Comparison of ENCODE assay signal across 13 mouse cellular contexts in genomic region chr10:8358286-8359045, GRCm38 (mm10).
A peak's percentile ranks its signal among the peaks of the same experiment; 100 is the strongest.
DNase-seq lines count a peak whose midpoint lies in the region; ATAC-seq lines count a peak whose summit lies in the region.
"Had no signal": no experiment of that assay in that cellular context is flagged by ENCODE, and none has a peak within 500 bp of the region (broad histone marks: within the 10 kb centered on the region; RNA-seq: fewer than 3 reads in every experiment).

No protein-coding gene starts in this region.

- ATAC-seq in megakaryocyte, adult 5-6 weeks (ENCODE audit: poor library complexity, severe bottlenecking): no peak
- ATAC-seq: forebrain, embryonic 13.5 days; intestine, embryonic 16.5 days had no signal

- DNase-seq in adrenal gland, postnatal 14 days: peak; percentile 7
- DNase-seq in adrenal gland, postnatal 4 days (ENCODE audit: low spot score in 2 of 2): no peak
- peak; percentile 11 for DNase-seq in lung, postnatal 25 days (ENCODE audit: low spot score)
- no peak for DNase-seq in lung, postnatal 14 days
- peak; percentile 69 for DNase-seq in 416B (ENCODE audit: low read depth)
- peak; percentile 28 for DNase-seq in fat pad, adult 2 months (ENCODE audit: extremely low read depth, low read depth, low spot score)
- DNase-seq in kidney, adult 18-20 months: no peak
- DNase-seq: cerebellum, adult 11 months; kidney, postnatal 14 days; retina, postnatal 1 day had no signal

Comparison
In these comparisons a context has a peak if more than half of its experiments do, and no peak if none do; other contexts are left out.
1. DNase-seq: peak in adrenal gland, postnatal 14 days (single experiment), lung, postnatal 25 days (single experiment), 416B (single experiment) and fat pad, adult 2 months (single experiment); none in adrenal gland, postnatal 4 days (0 of 2), lung, postnatal 14 days (single experiment) and kidney, adult 18-20 months (single experiment).